In genomic region chr11:45979946-45980892, GRCm38 (mm10) we compare ENCODE assay signal across 9 mouse cellular contexts. TPM values are rescaled to one million over a fixed set of nuclear protein-coding genes. Genes with fewer than 3 reads are reported as not detected.
DNase-seq lines count a peak whose midpoint lies in the region; ATAC-seq and TF ChIP-seq lines count a peak whose summit lies in the region.
"Had no signal": no experiment of that assay in that cellular context is flagged by ENCODE, and none has a peak within 500 bp of the region (broad histone marks: within the 10 kb centered on the region; RNA-seq: fewer than 3 reads in every experiment).

Gene Sox30, plus strand, starts transcription at chr11:45980310.

- H3K36me3 ChIP-seq in kidney, adult 2 months (ENCODE audit: control insufficient read depth, insufficient read depth, low read length), result no peaks in the 10 kb centered on the region
- H3K36me3 ChIP-seq in liver, embryonic 15.5 days (replicated peaks), result no peaks in the 10 kb centered on the region
- H3K36me3 ChIP-seq in neural tube, embryonic 12.5 days, result no peaks in the 10 kb centered on the region

- no peak for TF ChIP-seq POLR2A in kidney, adult 2 months (IDR thresholded peaks at IDR 0.05; ENCODE audit: low read depth, low read length)

- no peaks in the 10 kb centered on the region for H3K27me3 ChIP-seq in kidney, adult 2 months (replicated peaks; ENCODE audit: control insufficient read depth, insufficient read depth, low read length)
- peaks cover 45% of the 10 kb centered on the region for H3K27me3 ChIP-seq in liver, embryonic 15.5 days
- no peaks in the 10 kb centered on the region; the same call in none of the 2 replicates for H3K27me3 ChIP-seq in neural tube, embryonic 12.5 days (replicated peaks)

- H3K9ac ChIP-seq in liver, embryonic 15.5 days, result peak within 1 kb of the TSS; percentile 46; the same call in 1 of the 2 replicates
- H3K9ac ChIP-seq in neural tube, embryonic 12.5 days, result peak within 1 kb of the TSS; percentile 78

- H3K27ac ChIP-seq in kidney, adult 2 months (ENCODE audit: insufficient read depth, low read depth, low read length), result no peak within 1 kb of the TSS
- no peak within 1 kb of the TSS for H3K27ac ChIP-seq in liver, embryonic 15.5 days (replicated peaks)
- no peak within 1 kb of the TSS for H3K27ac ChIP-seq in neural tube, embryonic 12.5 days
- H3K27ac ChIP-seq: macrophage had no signal

- H3K4me1 ChIP-seq in kidney, adult 2 months (ENCODE audit: control insufficient read depth, insufficient read depth, low read length), result no peaks in the 10 kb centered on the region
- H3K4me1 ChIP-seq in liver, embryonic 15.5 days (replicated peaks), result peaks cover 13% of the 10 kb centered on the region; the same call in 1 of the 2 replicates
- H3K4me1 ChIP-seq in neural tube, embryonic 12.5 days, result peaks cover 4% of the 10 kb centered on the region; the same call in 1 of the 2 replicates

- no peaks in the 10 kb centered on the region for H3K9me3 ChIP-seq in liver, embryonic 15.5 days (replicated peaks)
- peaks cover 3% of the 10 kb centered on the region; the same call in 1 of the 2 replicates for H3K9me3 ChIP-seq in neural tube, embryonic 12.5 days

- H3K4me3 ChIP-seq in kidney, adult 2 months (ENCODE audit: insufficient read depth, low read depth, low read length), result peak within 1 kb of the TSS; percentile 74
- H3K4me3 ChIP-seq in liver, embryonic 15.5 days (replicated peaks), result peak within 1 kb of the TSS; percentile 60
- peak within 1 kb of the TSS; percentile 64 for H3K4me3 ChIP-seq in neural tube, embryonic 12.5 days

- WGBS in kidney, adult 2 months, result 13% methylated on average over 105 of the region's 115 CpGs
- WGBS in liver, embryonic 15.5 days (ENCODE audit: insufficient replicate concordance), result 9% methylated on average over 107 of the region's 115 CpGs
- WGBS in neural tube, embryonic 12.5 days, result 7% methylated on average over 96 of the region's 115 CpGs

- peak within 1 kb of the TSS; percentile 77 for H3K4me2 ChIP-seq in liver, embryonic 15.5 days
- peak within 1 kb of the TSS; percentile 67 for H3K4me2 ChIP-seq in neural tube, embryonic 12.5 days (replicated peaks)

- no peak for TF ChIP-seq CTCF in kidney, adult 2 months (conservative IDR thresholded peaks at IDR 0.05; ENCODE audit: insufficient read depth, insufficient read length, low read depth, low read length)

- ATAC-seq in cerebellum, adult (ENCODE audit: insufficient number of reproducible peaks, low FRiP score, low TSS enrichment), result no peak
- ATAC-seq in common myeloid progenitor, adult 5-6 weeks (replicated peaks; ENCODE audit: low read depth, poor library complexity, severe bottlenecking), result peak; percentile 72
- ATAC-seq in liver, embryonic 15.5 days (ENCODE audit: insufficient read depth), result peak; percentile 64
- ATAC-seq in neural tube, embryonic 12.5 days (ENCODE audit: low FRiP score, low read depth), result peak; percentile 98

- DNase-seq in cerebellum, postnatal 10 days, result peak; percentile 79 to 81
- peak; percentile 29 to 35 for DNase-seq in heart, adult 9 months (ENCODE audit: low spot score in 2 of 2)
- DNase-seq in kidney, adult 2 months, result peak; percentile 44
- DNase-seq in testis, postnatal 10 days (ENCODE audit: low spot score), result peak; percentile 80

RNA-seq across cellular contexts. Expression of gene Sox30, which starts in this region (rescaled TPM):
- total RNA-seq in common myeloid progenitor, adult 5-6 weeks (2017), result not detected in 2 replicates
- 0.05 and 0.11 TPM in 2 replicates for polyA plus RNA-seq in kidney, adult 2 months (2012; rRNA removed)
- not detected in 2 replicates for polyA plus RNA-seq in liver, embryonic 15.5 days (2015; fragmentation: Nextera tagmentation; extraction: Ambion mirVana)
- 0.23 and 0.29 TPM in 2 replicates for polyA plus RNA-seq in neural tube, embryonic 12.5 days (2016; fragmentation: Nextera tagmentation; extraction: Ambion mirVana)
- polyA plus RNA-seq: macrophage had no signal

Comparison
In these comparisons a context has a peak if more than half of its experiments do, and no peak if none do; other contexts are left out.
1. Peak in ATAC-seq in common myeloid progenitor, adult 5-6 weeks; RNA of the gene not detected or under 1 TPM.
2. Peak in DNase-seq and H3K4me3 ChIP-seq in kidney, adult 2 months; RNA of the gene not detected or under 1 TPM.
3. Peak in ATAC-seq, H3K4me3 ChIP-seq, H3K9ac ChIP-seq and H3K4me2 ChIP-seq in liver, embryonic 15.5 days; RNA of the gene not detected or under 1 TPM.
4. Peak in ATAC-seq, H3K4me3 ChIP-seq, H3K9ac ChIP-seq and H3K4me2 ChIP-seq in neural tube, embryonic 12.5 days; RNA of the gene not detected or under 1 TPM.